Mouse (Mus musculus): ENCODE results near the gene Traf3ip2. TPM values are rescaled to one million over a fixed set of nuclear protein-coding genes. Genes with fewer than 3 reads are reported as not detected.

Gene Traf3ip2
- polyA plus RNA-seq, 1 experiment from 2014 or later, result 6.6 TPM

- ATAC-seq (replicated peaks; ENCODE audit: low FRiP score) (no peak), DNase-seq (ENCODE audit: low spot score) (no peak)
- Histone ChIP-seq H3K4me2 (no peak overlapping the region), H3K9me3 (ENCODE audit: control insufficient read depth, low read length) (no peaks in the 10 kb centered on the region), H3K27me3 (replicated peaks; ENCODE audit: control insufficient read depth, insufficient read depth, low read length) (no peaks in the 10 kb centered on the region), H3K36me3 (ENCODE audit: control insufficient read depth, insufficient read depth, low read length) (no peaks in the 10 kb centered on the region), H3K9ac (ENCODE audit: low read depth, low read length) (no peak overlapping the region), H3K4me3 (ENCODE audit: low read depth, low read length) (no peak overlapping the region), H3K27ac (ENCODE audit: low read depth, low read length) (no peak overlapping the region), H3K4me1 (replicated peaks; ENCODE audit: control insufficient read depth, insufficient read depth, low read length) (no peaks in the 10 kb centered on the region)
- WGBS, result 74% methylated on average over 2 of the region's 2 CpGs
Observed at GRCm38 (mm10) chr10:39582385-39582784, 30.3 kb upstream of the Traf3ip2 start.

DNA sequence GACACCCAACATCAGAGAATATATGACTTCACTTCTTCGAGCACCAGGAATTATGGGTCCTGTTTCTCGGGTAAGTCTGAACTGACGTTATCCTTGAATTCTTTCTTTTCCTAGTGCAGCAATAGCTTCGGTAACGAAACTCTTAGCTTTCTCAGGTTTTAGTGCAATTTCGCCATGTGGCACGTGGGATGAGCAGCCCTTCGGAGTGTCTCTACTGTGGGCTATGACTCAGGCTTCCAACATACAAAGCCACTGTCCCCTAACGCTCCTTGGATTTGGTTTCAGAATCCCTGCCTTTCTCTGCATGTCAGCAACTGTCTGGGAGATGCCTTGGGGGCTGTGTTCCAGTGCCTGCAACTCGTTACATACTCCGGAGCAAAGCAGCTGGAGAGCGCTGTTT is 29.0 kb upstream of the Traf3ip2 start:
- Histone ChIP-seq H3K9ac (ENCODE audit: low read depth, low read length) (no peak overlapping the region), H3K27me3 (replicated peaks; ENCODE audit: control insufficient read depth, insufficient read depth, low read length) (no peaks in the 10 kb centered on the region), H3K27ac (ENCODE audit: low read depth, low read length) (no peak overlapping the region), H3K4me3 (ENCODE audit: low read depth, low read length) (no peak overlapping the region), H3K4me1 (replicated peaks; ENCODE audit: control insufficient read depth, insufficient read depth, low read length) (no peaks in the 10 kb centered on the region), H3K36me3 (ENCODE audit: control insufficient read depth, insufficient read depth, low read length) (no peaks in the 10 kb centered on the region), H3K9me3 (ENCODE audit: control insufficient read depth, low read length) (no peaks in the 10 kb centered on the region), H3K4me2 (no peak overlapping the region)
- ATAC-seq (replicated peaks; ENCODE audit: low FRiP score) (no peak), DNase-seq (ENCODE audit: low spot score) (no peak)
- 85% methylated on average over 12 of the region's 12 CpGs for WGBS

- WGBS, result 73% methylated on average over 5 of the region's 5 CpGs
- Histone ChIP-seq H3K9ac (ENCODE audit: low read depth, low read length) (no peak overlapping the region), H3K4me2 (no peak overlapping the region), H3K27ac (ENCODE audit: low read depth, low read length) (no peak overlapping the region), H3K4me1 (replicated peaks; ENCODE audit: control insufficient read depth, insufficient read depth, low read length) (no peaks in the 10 kb centered on the region), H3K36me3 (ENCODE audit: control insufficient read depth, insufficient read depth, low read length) (no peaks in the 10 kb centered on the region), H3K4me3 (ENCODE audit: low read depth, low read length) (no peak overlapping the region), H3K27me3 (replicated peaks; ENCODE audit: control insufficient read depth, insufficient read depth, low read length) (no peaks in the 10 kb centered on the region), H3K9me3 (ENCODE audit: control insufficient read depth, low read length) (no peaks in the 10 kb centered on the region)
- ATAC-seq (replicated peaks; ENCODE audit: low FRiP score) (no peak), DNase-seq (ENCODE audit: low spot score) (no peak)
Observed at GRCm38 (mm10) chr10:39587290-39587925, 25.3 kb upstream of the Traf3ip2 start.

- Histone ChIP-seq H3K9ac (ENCODE audit: low read depth, low read length) (no peak overlapping the region), H3K4me1 (replicated peaks; ENCODE audit: control insufficient read depth, insufficient read depth, low read length) (no peaks in the 10 kb centered on the region), H3K27me3 (replicated peaks; ENCODE audit: control insufficient read depth, insufficient read depth, low read length) (no peaks in the 10 kb centered on the region), H3K4me2 (no peak overlapping the region), H3K27ac (ENCODE audit: low read depth, low read length) (no peak overlapping the region), H3K4me3 (ENCODE audit: low read depth, low read length) (no peak overlapping the region), H3K36me3 (ENCODE audit: control insufficient read depth, insufficient read depth, low read length) (no peaks in the 10 kb centered on the region), H3K9me3 (ENCODE audit: control insufficient read depth, low read length) (peaks cover 4% of the 10 kb centered on the region; the same call in 1 of the 2 replicates)
- no peak for DNase-seq (ENCODE audit: low spot score)
- no peak for ATAC-seq (replicated peaks; ENCODE audit: low FRiP score)
- 82% methylated on average over 8 of the region's 8 CpGs for WGBS
Observed at GRCm38 (mm10) chr10:39587973-39588746, 24.6 kb upstream of the Traf3ip2 start.

GRCm38 (mm10) chr10:39589765-39590546 is 22.8 kb upstream of the Traf3ip2 start:
- Histone ChIP-seq H3K9ac (ENCODE audit: low read depth, low read length) (no peak overlapping the region), H3K36me3 (ENCODE audit: control insufficient read depth, insufficient read depth, low read length) (no peaks in the 10 kb centered on the region), H3K4me1 (replicated peaks; ENCODE audit: control insufficient read depth, insufficient read depth, low read length) (no peaks in the 10 kb centered on the region), H3K4me2 (no peak overlapping the region), H3K4me3 (ENCODE audit: low read depth, low read length) (no peak overlapping the region), H3K27me3 (replicated peaks; ENCODE audit: control insufficient read depth, insufficient read depth, low read length) (no peaks in the 10 kb centered on the region), H3K9me3 (ENCODE audit: control insufficient read depth, low read length) (peaks cover 4% of the 10 kb centered on the region; the same call in 1 of the 2 replicates), H3K27ac (ENCODE audit: low read depth, low read length) (no peak overlapping the region)
- 76% methylated on average over 19 of the region's 19 CpGs for WGBS
- DNase-seq (ENCODE audit: low spot score), result no peak
- no peak for ATAC-seq (replicated peaks; ENCODE audit: low FRiP score)

- H3K4me1 ChIP-seq (replicated peaks; ENCODE audit: control insufficient read depth, insufficient read depth, low read length), result no peaks in the 10 kb centered on the region
- H3K36me3 ChIP-seq (ENCODE audit: control insufficient read depth, insufficient read depth, low read length), result no peaks in the 10 kb centered on the region
- no peak overlapping the region for H3K9ac ChIP-seq (ENCODE audit: low read depth, low read length)
- no peak overlapping the region for H3K4me2 ChIP-seq
- ATAC-seq (replicated peaks; ENCODE audit: low FRiP score), result no peak
- no peak overlapping the region for H3K27ac ChIP-seq (ENCODE audit: low read depth, low read length)
- DNase-seq (ENCODE audit: low spot score), result no peak
- H3K9me3 ChIP-seq (ENCODE audit: control insufficient read depth, low read length), result peaks cover 4% of the 10 kb centered on the region; the same call in 1 of the 2 replicates
- H3K27me3 ChIP-seq (replicated peaks; ENCODE audit: control insufficient read depth, insufficient read depth, low read length), result no peaks in the 10 kb centered on the region
- WGBS, result 80% methylated on average over 10 of the region's 10 CpGs
- H3K4me3 ChIP-seq (ENCODE audit: low read depth, low read length), result no peak overlapping the region
Observed at GRCm38 (mm10) chr10:39590629-39591028, 22.1 kb upstream of the Traf3ip2 start.

DNA sequence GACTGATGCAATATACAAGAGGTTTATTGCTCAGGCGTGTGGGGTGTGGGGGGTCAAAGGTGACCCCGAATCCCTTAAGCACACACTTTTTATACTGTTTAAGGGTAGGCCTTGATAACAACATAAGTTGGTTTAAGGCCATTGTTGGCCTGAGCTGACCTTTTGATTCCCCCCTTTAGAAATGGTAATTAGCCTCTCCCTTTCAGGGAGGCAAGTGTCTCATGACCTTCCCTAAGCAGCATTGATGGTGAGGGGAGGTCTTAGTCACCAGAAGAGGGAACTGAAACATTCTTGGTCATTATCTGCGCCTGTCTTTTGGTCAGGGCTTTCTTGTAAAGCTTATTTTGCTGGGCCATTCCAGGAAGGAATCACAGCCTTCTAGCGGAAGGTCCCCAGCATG is 20.2 kb upstream of the Traf3ip2 start:
- H3K27ac ChIP-seq (ENCODE audit: low read depth, low read length), result no peak overlapping the region
- DNase-seq (ENCODE audit: low spot score) (no peak), ATAC-seq (replicated peaks; ENCODE audit: low FRiP score) (no peak)
- H3K4me3 ChIP-seq (ENCODE audit: low read depth, low read length), result no peak overlapping the region
- no peak overlapping the region for H3K4me2 ChIP-seq
- H3K9ac ChIP-seq (ENCODE audit: low read depth, low read length), result no peak overlapping the region
- no peaks in the 10 kb centered on the region for H3K36me3 ChIP-seq (ENCODE audit: control insufficient read depth, insufficient read depth, low read length)
- peaks cover 4% of the 10 kb centered on the region; the same call in 1 of the 2 replicates for H3K9me3 ChIP-seq (ENCODE audit: control insufficient read depth, low read length)
- no peaks in the 10 kb centered on the region for H3K27me3 ChIP-seq (replicated peaks; ENCODE audit: control insufficient read depth, insufficient read depth, low read length)
- WGBS, result 86% methylated on average over 4 of the region's 4 CpGs
- no peaks in the 10 kb centered on the region for H3K4me1 ChIP-seq (replicated peaks; ENCODE audit: control insufficient read depth, insufficient read depth, low read length)

DNA sequence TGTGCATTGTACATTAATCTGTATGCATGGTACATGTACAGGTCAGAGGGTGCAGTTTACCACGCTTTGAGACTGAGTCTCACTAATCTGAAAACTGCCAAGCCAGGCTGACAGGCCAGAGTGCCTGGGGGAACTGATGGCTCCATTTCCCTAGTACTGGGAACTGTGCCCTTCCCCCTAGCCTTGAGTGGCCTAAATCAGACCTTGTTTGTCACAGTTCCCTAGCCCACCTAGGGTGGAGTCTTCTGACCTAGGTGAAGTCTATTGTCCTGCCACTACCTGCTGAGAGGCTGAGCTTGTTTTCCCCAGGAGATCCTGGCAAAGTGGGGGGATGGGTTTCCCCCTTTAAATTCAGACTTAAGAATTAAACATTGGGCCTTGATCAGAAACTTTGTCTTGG is 18.0 kb upstream of the Traf3ip2 start:
- H3K9ac ChIP-seq (ENCODE audit: low read depth, low read length), result no peak overlapping the region
- H3K27ac ChIP-seq (ENCODE audit: low read depth, low read length), result no peak overlapping the region
- no peak overlapping the region for H3K4me2 ChIP-seq
- H3K36me3 ChIP-seq (ENCODE audit: control insufficient read depth, insufficient read depth, low read length), result no peaks in the 10 kb centered on the region
- H3K4me1 ChIP-seq (replicated peaks; ENCODE audit: control insufficient read depth, insufficient read depth, low read length), result no peaks in the 10 kb centered on the region
- H3K27me3 ChIP-seq (replicated peaks; ENCODE audit: control insufficient read depth, insufficient read depth, low read length), result no peaks in the 10 kb centered on the region
- peaks cover 4% of the 10 kb centered on the region; the same call in 1 of the 2 replicates for H3K9me3 ChIP-seq (ENCODE audit: control insufficient read depth, low read length)
- 70% methylated on average over 1 of the region's 1 CpGs for WGBS
- no peak overlapping the region for H3K4me3 ChIP-seq (ENCODE audit: low read depth, low read length)
- no peak for ATAC-seq (replicated peaks; ENCODE audit: low FRiP score)
- no peak for DNase-seq (ENCODE audit: low spot score)
